Mouse (Mus musculus) forebrain, embryonic 11.5 days (tissue): Measurements from ENCODE around the gene Tmem150c. TPM values are rescaled to one million over a fixed set of nuclear protein-coding genes. Genes with fewer than 3 reads are reported as not detected.

Experiments used
- ATAC-seq: fragments of 200-750 bp; cut with Nextera tagmentation; replicated peaks from 2 replicates; pipeline ENCODE4 v1.8.0; 2017; ENCODE audit warnings: moderate TSS enrichment; ENCODE audit not compliant: low FRiP score
- DNase-seq: peaks from one replicate; pipeline ENCODE4 v3.0.0-alpha.2; 2017; ENCODE audit warnings: low spot score
- H3K27ac ChIP-seq: fragments of 300-500 bp; sonication (generic); 2 replicates; pipeline ENCODE4 v1.5.1; 2014; ENCODE audit warnings: low read depth, low read length
- H3K27me3 ChIP-seq: fragments of 300-500 bp; sonication (generic); 2 replicates; pipeline ENCODE4 v1.6.1; 2014; ENCODE audit warnings: mild to moderate bottlenecking, low read length, mixed read lengths; ENCODE audit not compliant: control insufficient read depth, insufficient read depth
- H3K36me3 ChIP-seq: fragments of 300-500 bp; sonication (generic); 2 replicates; pipeline ENCODE4 v1.6.1; 2014; ENCODE audit warnings: mild to moderate bottlenecking, low read length, moderate library complexity, mixed read lengths; ENCODE audit not compliant: control insufficient read depth, insufficient read depth
- H3K4me1 ChIP-seq: fragments of 300-500 bp; sonication (generic); replicated peaks from 2 replicates; pipeline ENCODE4 v1.6.1; 2014; ENCODE audit warnings: low read length, mixed read lengths; ENCODE audit not compliant: control insufficient read depth, insufficient read depth
- H3K4me2 ChIP-seq: fragments of 300-500 bp; sonication (generic); 2 replicates; pipeline ENCODE4 v1.6.1; 2014; ENCODE audit warnings: low read depth, mild to moderate bottlenecking, low read length, moderate library complexity, mixed read lengths; ENCODE audit not compliant: severe bottlenecking
- H3K4me3 ChIP-seq: fragments of 300-500 bp; sonication (generic); 2 replicates; pipeline ENCODE4 v1.5.1; 2014; ENCODE audit warnings: low read depth, low read length
- H3K9ac ChIP-seq: fragments of 300-500 bp; sonication (generic); 2 replicates; pipeline ENCODE4 v1.6.1; 2014; ENCODE audit warnings: low read length
- H3K9me3 ChIP-seq: fragments of 300-500 bp; sonication (generic); 2 replicates; pipeline ENCODE4 v1.6.1; 2016; ENCODE audit warnings: low read length, mixed read lengths; ENCODE audit not compliant: control insufficient read depth
- WGBS: fragments of 180-500 bp; shearing (Covaris S2); extraction: QIAGEN DNeasy Blood & Tissue Kit; methylation state at CpG from one replicate; pipeline ENCODE4 v1.1.7; 2014; 5-methylcytosine and 5-hydroxymethylcytosine counted together
- polyA plus RNA-seq: library from polyadenylated mRNA; unstranded; fragments of >200 nt; fragmentation: Nextera tagmentation; extraction: Ambion mirVana; gene quantifications from 2 replicates; pipeline ENCODE4 v1.2.1, GENCODE M21; 2014

Tmem150c gene
- polyA plus RNA-seq = 2.4 TPM in 2 replicates

DNA sequence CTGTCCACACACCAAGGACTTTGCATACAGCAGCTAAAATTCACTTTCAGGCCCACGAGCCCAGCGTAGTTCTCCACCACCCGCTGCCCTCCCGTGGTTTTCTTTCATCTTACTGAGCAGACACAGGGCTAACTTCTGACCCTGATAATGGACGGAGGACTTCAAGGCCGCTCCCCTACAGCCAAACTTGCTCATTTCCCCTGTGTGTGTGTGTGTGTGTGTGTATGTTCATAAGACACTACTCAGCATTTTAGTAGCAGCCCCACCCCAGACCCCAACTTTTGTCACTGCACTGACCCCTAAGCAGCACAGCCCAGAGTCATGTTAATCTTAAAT lies at the start of gene Tmem150c:
Gene Tmem150c, minus strand, starts transcription at position 171 of the 336 bp plus-strand sequence.
- peaks cover 4% of the 10 kb centered on the region; the same call in 1 of the 2 replicates for H3K4me1 ChIP-seq
- H3K9me3 ChIP-seq = no peaks in the 10 kb centered on the region
- H3K27me3 ChIP-seq = peaks cover 12% of the 10 kb centered on the region
- ATAC-seq = peak; percentile 42
- peak within 1 kb of the TSS; percentile 97 for H3K4me2 ChIP-seq
- peak within 1 kb of the TSS; percentile 80 for H3K4me3 ChIP-seq
- peak within 1 kb of the TSS; percentile 74 for H3K9ac ChIP-seq
- 4% methylated on average over 6 of the region's 6 CpGs for WGBS
- no peak for DNase-seq
- no peak within 1 kb of the TSS for H3K27ac ChIP-seq
- no peaks in the 10 kb centered on the region for H3K36me3 ChIP-seq

DNA sequence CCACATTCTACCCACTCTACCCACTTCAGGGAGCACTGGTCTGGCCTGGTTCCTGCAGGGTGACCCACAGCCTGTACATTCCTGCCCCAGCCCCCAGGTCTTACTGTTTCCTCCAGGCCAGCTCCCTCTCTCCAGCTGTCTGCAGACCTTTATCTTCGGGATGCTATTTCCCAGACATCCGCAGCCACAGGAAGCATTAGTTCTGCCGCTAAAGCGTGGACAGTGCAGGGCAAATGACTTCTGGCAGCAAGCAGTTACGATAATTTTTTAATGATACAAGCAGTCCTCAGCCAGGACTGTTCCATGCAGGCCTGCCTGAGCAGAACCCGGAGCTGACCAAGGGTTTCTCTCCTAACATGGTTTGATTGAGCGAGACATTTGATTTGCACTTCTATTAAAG lies 49.5 kb upstream of the Tmem150c start:
- H3K4me1 ChIP-seq = no peaks in the 10 kb centered on the region
- no peak overlapping the region for H3K27ac ChIP-seq
- H3K4me3 ChIP-seq = no peak overlapping the region
- no peaks in the 10 kb centered on the region for H3K27me3 ChIP-seq
- DNase-seq (no peak), ATAC-seq (no peak)
- no peaks in the 10 kb centered on the region for H3K36me3 ChIP-seq
- H3K4me2 ChIP-seq = no peak overlapping the region
- H3K9me3 ChIP-seq = no peaks in the 10 kb centered on the region
- H3K9ac ChIP-seq = no peak overlapping the region
- 88% methylated on average over 7 of the region's 7 CpGs for WGBS

- Histone ChIP-seq H3K4me2 (no peak overlapping the region), H3K27me3 (no peaks in the 10 kb centered on the region), H3K4me3 (no peak overlapping the region), H3K4me1 (no peaks in the 10 kb centered on the region), H3K9me3 (no peaks in the 10 kb centered on the region), H3K36me3 (no peaks in the 10 kb centered on the region), H3K27ac (no peak overlapping the region), H3K9ac (no peak overlapping the region)
- DNase-seq (no peak), ATAC-seq (no peak)
- 83% methylated on average over 6 of the region's 6 CpGs for WGBS
Observed at GRCm38 (mm10) chr5:100206675-100207074, 47.1 kb upstream of the Tmem150c start.

- no peaks in the 10 kb centered on the region for H3K36me3 ChIP-seq
- ATAC-seq = no peak
- no peak overlapping the region for H3K4me3 ChIP-seq
- no peak overlapping the region for H3K9ac ChIP-seq
- no peak for DNase-seq
- 90% methylated on average over 9 of the region's 9 CpGs for WGBS
- no peak overlapping the region for H3K27ac ChIP-seq
- no peaks in the 10 kb centered on the region for H3K27me3 ChIP-seq
- no peaks in the 10 kb centered on the region; the same call in 1 of the 2 replicates for H3K4me1 ChIP-seq
- no peaks in the 10 kb centered on the region for H3K9me3 ChIP-seq
- no peak overlapping the region for H3K4me2 ChIP-seq
Observed at GRCm38 (mm10) chr5:100205519-100206189, 46.0 kb upstream of the Tmem150c start.

GRCm38 (mm10) chr5:100200805-100201204 lies 41.2 kb upstream of the Tmem150c start:
- ATAC-seq (peak; percentile 63), DNase-seq (no peak)
- no peaks in the 10 kb centered on the region for H3K36me3 ChIP-seq
- H3K9ac ChIP-seq = no peak overlapping the region
- no peak overlapping the region for H3K27ac ChIP-seq
- WGBS = 29% methylated on average over 5 of the region's 5 CpGs
- no peak overlapping the region for H3K4me3 ChIP-seq
- no peaks in the 10 kb centered on the region for H3K9me3 ChIP-seq
- no peak overlapping the region for H3K4me2 ChIP-seq
- peaks cover 6% of the 10 kb centered on the region; the same call in 1 of the 2 replicates for H3K4me1 ChIP-seq
- H3K27me3 ChIP-seq = no peaks in the 10 kb centered on the region

DNA sequence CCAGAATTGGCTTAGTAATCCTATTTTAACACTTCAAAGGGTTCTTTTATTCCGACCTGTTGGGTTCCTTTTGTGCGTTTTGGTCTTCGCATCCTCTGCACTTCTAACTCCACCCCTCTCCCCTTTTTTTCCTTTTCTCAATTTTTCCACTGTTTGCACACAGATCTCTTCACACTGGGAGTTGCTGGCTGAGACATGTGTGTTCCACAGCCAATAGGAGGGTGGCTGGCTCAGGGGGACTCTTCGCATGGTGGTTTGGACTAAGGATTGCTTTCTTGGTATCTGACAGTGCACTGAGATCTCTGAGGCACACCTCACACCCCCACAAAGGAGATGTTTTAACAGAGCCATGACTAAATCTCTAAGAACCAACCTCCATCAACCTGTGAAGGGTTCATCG lies 40.7 kb upstream of the Tmem150c start:
- ATAC-seq = peak; percentile 69
- DNase-seq = no peak
- no peak overlapping the region for H3K4me2 ChIP-seq
- WGBS = 23% methylated on average over 5 of the region's 5 CpGs
- H3K9me3 ChIP-seq = no peaks in the 10 kb centered on the region
- H3K36me3 ChIP-seq = no peaks in the 10 kb centered on the region
- H3K27me3 ChIP-seq = no peaks in the 10 kb centered on the region
- H3K9ac ChIP-seq = no peak overlapping the region
- H3K4me3 ChIP-seq = no peak overlapping the region
- no peak overlapping the region for H3K27ac ChIP-seq
- H3K4me1 ChIP-seq = peaks cover 6% of the 10 kb centered on the region; the same call in 1 of the 2 replicates

- no peak overlapping the region for H3K9ac ChIP-seq
- ATAC-seq (peak; percentile 42), DNase-seq (no peak)
- no peak overlapping the region for H3K4me3 ChIP-seq
- H3K4me1 ChIP-seq = peaks cover 6% of the 10 kb centered on the region; the same call in 1 of the 2 replicates
- 43% methylated on average over 7 of the region's 7 CpGs for WGBS
- no peaks in the 10 kb centered on the region for H3K27me3 ChIP-seq
- no peaks in the 10 kb centered on the region for H3K9me3 ChIP-seq
- no peaks in the 10 kb centered on the region for H3K36me3 ChIP-seq
- no peak overlapping the region for H3K27ac ChIP-seq
- H3K4me2 ChIP-seq = no peak overlapping the region
Observed at GRCm38 (mm10) chr5:100199092-100199853, 39.7 kb upstream of the Tmem150c start.

DNA sequence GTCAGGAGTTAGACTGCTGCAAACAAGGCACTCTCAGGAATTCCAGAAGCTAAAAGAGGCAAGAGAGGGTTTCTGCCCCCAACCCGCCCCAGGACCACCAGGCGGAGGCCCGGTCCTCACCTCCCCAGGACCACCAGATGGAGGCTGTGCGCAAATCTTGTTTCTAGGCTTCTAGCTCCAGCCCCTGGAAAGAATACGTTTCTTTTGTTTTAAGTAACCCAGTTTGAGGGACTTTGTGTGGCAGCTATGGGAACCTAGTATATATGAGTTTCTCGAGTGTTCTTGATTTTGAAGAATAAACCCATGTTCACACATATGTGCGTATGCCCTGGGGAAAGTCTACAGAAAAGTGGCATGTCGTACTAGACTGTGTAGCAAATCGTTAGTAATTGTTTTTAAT lies 37.9 kb upstream of the Tmem150c start:
- Histone ChIP-seq H3K4me3 (no peak overlapping the region), H3K27ac (no peak overlapping the region), H3K4me2 (no peak overlapping the region), H3K4me1 (peaks cover 6% of the 10 kb centered on the region; the same call in 1 of the 2 replicates), H3K9ac (no peak overlapping the region), H3K9me3 (no peaks in the 10 kb centered on the region), H3K36me3 (no peaks in the 10 kb centered on the region), H3K27me3 (no peaks in the 10 kb centered on the region)
- WGBS = 58% methylated on average over 9 of the region's 9 CpGs
- peak; percentile 47 for DNase-seq
- ATAC-seq = no peak
